Mouse (Mus musculus): ENCODE measurements at regions not wholly inside any gene's neighbourhood (a gene's known extent, or its start where the extent isn't known, plus 50 kb on each side); places are given as distances from the start of the nearest gene placed in this dataset.
A peak's percentile ranks its signal among the peaks of the same experiment; 100 is the strongest.

- no peak for DNase-seq (ENCODE audit: low spot score)
Observed at GRCm38 (mm10) chr2:6263565-6263964, 50.7 kb upstream of the Echdc3 start.

GRCm38 (mm10) chr2:6264085-6264783 is 51.4 kb upstream of the Echdc3 start:
- no peak for DNase-seq (ENCODE audit: low spot score)

GRCm38 (mm10) chr2:6265117-6265516 is 52.3 kb upstream of the Echdc3 start:
- DNase-seq (ENCODE audit: low spot score) = no peak

GRCm38 (mm10) chr2:6267066-6267465 is 54.2 kb upstream of the Echdc3 start:
- DNase-seq (ENCODE audit: low spot score) = no peak

- DNase-seq (ENCODE audit: low spot score) = peak; percentile 44
Observed at GRCm38 (mm10) chr2:6267537-6267936, 54.7 kb upstream of the Echdc3 start.

- DNase-seq (ENCODE audit: low spot score) = no peak
Observed at GRCm38 (mm10) chr2:6272514-6272913, 50.0 kb upstream of the Usp6nl start.
